Mouse (Mus musculus): Measurements from ENCODE around the gene Mpeg1. TPM values are rescaled to one million over a fixed set of nuclear protein-coding genes. Genes with fewer than 3 reads are reported as not detected.

Gene Mpeg1
- total RNA-seq, 4 experiments from 2014 or later: 9.2 to 86.4 (median 32.6) TPM

- no peak for DNase-seq (ENCODE audit: low spot score in 2 of 2)
Observed at GRCm38 (mm10) chr19:12489675-12490570, 29.3 kb downstream of the Mpeg1 start.

- DNase-seq (ENCODE audit: low spot score in 2 of 2): no peak
Observed at GRCm38 (mm10) chr19:12491636-12492035, 31.1 kb downstream of the Mpeg1 start.

- DNase-seq (ENCODE audit: low spot score in 2 of 2): no peak
Observed at GRCm38 (mm10) chr19:12493453-12494186, 33.0 kb downstream of the Mpeg1 start.

- no peak for DNase-seq (ENCODE audit: low spot score in 2 of 2)
Observed at GRCm38 (mm10) chr19:12494187-12494458, 33.5 kb downstream of the Mpeg1 start.

- DNase-seq (ENCODE audit: low spot score in 2 of 2): no peak
Observed at GRCm38 (mm10) chr19:12494972-12495535, 34.5 kb downstream of the Mpeg1 start.

GRCm38 (mm10) chr19:12496241-12496640 lies 35.7 kb downstream of the Mpeg1 start:
- DNase-seq (ENCODE audit: low spot score in 2 of 2): no peak

- no peak for DNase-seq (ENCODE audit: low spot score in 2 of 2)
Observed at GRCm38 (mm10) chr19:12497909-12498308, 37.3 kb downstream of the Mpeg1 start.

- no peak for DNase-seq (ENCODE audit: low spot score in 2 of 2)
Observed at GRCm38 (mm10) chr19:12498321-12498720, 37.7 kb downstream of the Mpeg1 start.

- DNase-seq (ENCODE audit: low spot score in 2 of 2): no peak
Observed at GRCm38 (mm10) chr19:12498941-12499340, 38.4 kb downstream of the Mpeg1 start.

GRCm38 (mm10) chr19:12499485-12499884 lies 38.9 kb downstream of the Mpeg1 start:
- DNase-seq (ENCODE audit: low spot score in 2 of 2): no peak

GRCm38 (mm10) chr19:12500124-12500523 lies 39.5 kb downstream of the Mpeg1 start:
- DNase-seq (ENCODE audit: low spot score in 2 of 2): peak; percentile 30 to 86

- peak; percentile 40 to 48 for DNase-seq (ENCODE audit: low spot score in 2 of 2)
Observed at GRCm38 (mm10) chr19:12500881-12501311, 40.3 kb downstream of the Mpeg1 start.

GRCm38 (mm10) chr19:12501370-12502347 lies 41.1 kb downstream of the Mpeg1 start, which contains the start of gene Dtx4:
Gene Dtx4 (minus strand): TSS chr19:12501454.
- DNase-seq (ENCODE audit: low spot score in 2 of 2): peak; percentile 92 to 94

- no peak for DNase-seq (ENCODE audit: low spot score in 2 of 2)
Observed at GRCm38 (mm10) chr19:12502756-12503155, 42.2 kb downstream of the Mpeg1 start.

GRCm38 (mm10) chr19:12514621-12515020 lies 54.0 kb downstream of the Mpeg1 start:
- no peak for DNase-seq (ENCODE audit: low spot score in 2 of 2)

Other genes with a start within 250 kb of the Mpeg1 start
- gene Olfr1432, start 228.2 kb upstream of the Mpeg1 start, total RNA-seq (2022): not detected
- not detected for gene Olfr262, start 219.1 kb upstream of the Mpeg1 start, total RNA-seq (2022)
- gene Olfr235, start 199.7 kb upstream of the Mpeg1 start, total RNA-seq (2022): not detected
- not detected for gene Olfr1434, start 180.9 kb upstream of the Mpeg1 start, total RNA-seq (2022)
- gene Olfr1436, start 161.6 kb upstream of the Mpeg1 start, total RNA-seq (2022): not detected
- not detected for gene Olfr1437, start 135.7 kb upstream of the Mpeg1 start, total RNA-seq (2022)
- gene Olfr1438-ps1, start 124.9 kb upstream of the Mpeg1 start, total RNA-seq (2022): not detected
- not detected for gene Olfr1440, start 73.5 kb upstream of the Mpeg1 start, total RNA-seq (2022)
- gene Olfr1441, start 43.3 kb upstream of the Mpeg1 start, total RNA-seq (2022): not detected
- under 1 TPM in 1 of 4 experiments, not detected in 3; 0.09 TPM for gene Pfpl, start 32.9 kb upstream of the Mpeg1 start, total RNA-seq (2022)
- 10 to 100 TPM; 33.0 to 35.3 (median 34.1) TPM for gene Dtx4, start 40.7 kb downstream of the Mpeg1 start, total RNA-seq (2022)
- gene Fam111a, start 85.0 kb downstream of the Mpeg1 start, total RNA-seq (2022): 1 to 10 TPM; 1.3 to 3.1 (median 1.8) TPM
- under 1 TPM in 1 of 4 experiments, not detected in 3; 0.14 TPM for gene Gm4952, start 139.2 kb downstream of the Mpeg1 start, total RNA-seq (2022)
- not detected for gene Glyat, start 172.5 kb downstream of the Mpeg1 start, total RNA-seq (2022)
- gene Olfr1442, start 209.7 kb downstream of the Mpeg1 start, total RNA-seq (2022): not detected
- gene Olfr1443, start 217.3 kb downstream of the Mpeg1 start, total RNA-seq (2022): not detected
- not detected for gene Keg1, start 235.0 kb downstream of the Mpeg1 start, total RNA-seq (2022)

Data from left cerebral cortex, adult 8-10 months (tissue).